Mouse (Mus musculus): Measurements from ENCODE around the gene Vamp4. TPM values are rescaled to one million over a fixed set of nuclear protein-coding genes. Genes with fewer than 3 reads are reported as not detected.

Vamp4 gene
- 32.5 and 37.6 TPM in 2 replicates for polyA plus RNA-seq (2015; fragmentation: Nextera tagmentation; extraction: Ambion mirVana)

DNA sequence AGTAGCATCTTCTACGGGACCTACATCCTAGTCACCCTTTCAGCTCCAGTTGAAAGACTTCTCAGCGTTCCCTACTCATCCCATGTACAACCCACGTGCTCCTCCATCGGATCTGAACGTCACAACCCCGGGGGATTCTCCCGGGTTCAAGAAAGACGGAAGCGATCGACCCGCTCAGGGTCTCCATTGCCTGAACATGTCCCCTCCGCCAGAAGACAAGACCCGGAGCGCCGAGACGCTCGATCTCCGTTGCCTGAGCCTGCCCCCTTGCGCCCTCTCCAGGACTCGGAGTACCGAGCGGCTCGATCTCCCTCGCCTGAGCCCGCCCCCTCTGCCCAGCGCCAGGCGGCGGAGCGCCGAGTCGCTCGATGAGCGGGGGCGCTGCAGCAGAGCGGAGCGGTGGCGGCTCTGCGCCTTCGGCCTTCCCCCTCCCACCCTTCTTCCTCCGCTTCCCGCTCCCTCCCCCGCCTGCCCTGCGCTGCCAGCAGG lies at the start of gene Vamp4:
Gene Vamp4 (plus strand): TSS at position 256 of the 489 bp plus-strand sequence.
- H3K9ac ChIP-seq: peak within 1 kb of the TSS; percentile 93

DNA sequence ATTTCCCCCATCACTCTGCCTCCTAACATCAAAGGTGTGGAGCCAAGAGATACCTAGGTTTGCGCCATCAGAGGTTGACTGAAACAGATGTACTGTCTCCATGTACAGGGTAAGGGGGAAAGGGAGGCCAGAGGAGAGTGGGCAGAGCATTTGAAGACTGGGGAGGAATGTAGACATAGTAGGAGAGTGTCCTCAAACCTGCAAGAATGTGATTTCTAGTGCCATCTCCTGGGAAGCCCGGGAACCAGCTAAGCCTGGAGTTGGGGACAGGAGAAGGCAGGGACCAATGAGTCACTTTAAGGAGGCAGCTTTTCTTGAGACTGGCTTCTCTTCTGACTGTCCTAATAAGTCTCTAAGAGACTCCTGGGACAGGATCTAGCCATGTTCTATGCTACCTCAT lies 40.7 kb upstream of the Vamp4 start:
- H3K27me3 ChIP-seq: no peaks in the 10 kb centered on the region
- H3K9me3 ChIP-seq (replicated peaks): no peaks in the 10 kb centered on the region
- H3K4me2 ChIP-seq: no peak overlapping the region
- H3K4me1 ChIP-seq (replicated peaks): no peaks in the 10 kb centered on the region
- H3K27ac ChIP-seq: no peak overlapping the region
- H3K36me3 ChIP-seq: peaks cover 13% of the 10 kb centered on the region; the same call in 1 of the 2 replicates
- WGBS: 55% methylated on average over 2 of the region's 2 CpGs
- no peak for ATAC-seq (replicated peaks; ENCODE audit: insufficient number of reproducible peaks, insufficient read depth, low FRiP score, low read depth)
- no peak overlapping the region for H3K4me3 ChIP-seq
- no peak overlapping the region for H3K9ac ChIP-seq

More for the DNA sequence above, at the start of gene Vamp4:
- peak; percentile 95 for ATAC-seq (replicated peaks; ENCODE audit: insufficient number of reproducible peaks, insufficient read depth, low FRiP score, low read depth)
- H3K9me3 ChIP-seq (replicated peaks): no peaks in the 10 kb centered on the region
- H3K4me1 ChIP-seq (replicated peaks): 0 out of 2 replicates have a peak, but pooled peaks cover 5% of the 10 kb centered on the region
- H3K4me2 ChIP-seq: peak within 1 kb of the TSS; percentile 78
- H3K27ac ChIP-seq: peak within 1 kb of the TSS; percentile 94
- peak within 1 kb of the TSS; percentile 99 for H3K4me3 ChIP-seq
- WGBS: under 1% methylated on average over 39 of the region's 43 CpGs
- H3K36me3 ChIP-seq: peaks cover 9% of the 10 kb centered on the region
- no peaks in the 10 kb centered on the region for H3K27me3 ChIP-seq

DNA sequence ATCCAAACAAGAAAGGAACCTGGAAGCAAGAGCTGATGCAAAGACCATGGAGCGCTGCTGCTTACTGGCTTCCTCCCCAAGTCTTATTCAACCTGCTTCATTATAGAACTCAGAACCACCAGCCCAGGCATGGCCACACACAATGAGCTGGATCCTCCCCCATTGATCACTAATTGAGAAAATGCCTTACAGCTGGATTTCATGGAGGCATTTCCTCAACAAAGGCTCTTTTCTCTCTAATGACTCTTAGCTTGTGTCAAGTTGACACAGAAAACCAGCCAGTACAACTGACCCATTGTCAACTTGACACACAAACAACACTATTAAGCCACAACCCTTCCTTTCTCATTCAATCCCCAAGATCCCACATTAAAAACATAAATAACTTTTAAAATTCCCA lies 39.6 kb upstream of the Vamp4 start:
- H3K4me2 ChIP-seq: no peak overlapping the region
- H3K27me3 ChIP-seq: no peaks in the 10 kb centered on the region
- no peak overlapping the region for H3K27ac ChIP-seq
- H3K36me3 ChIP-seq: peaks cover 23% of the 10 kb centered on the region
- H3K4me3 ChIP-seq: no peak overlapping the region
- H3K9ac ChIP-seq: no peak overlapping the region
- 83% methylated on average over 1 of the region's 1 CpGs for WGBS
- ATAC-seq (replicated peaks; ENCODE audit: insufficient number of reproducible peaks, insufficient read depth, low FRiP score, low read depth): no peak
- H3K9me3 ChIP-seq (replicated peaks): no peaks in the 10 kb centered on the region
- H3K4me1 ChIP-seq (replicated peaks): no peaks in the 10 kb centered on the region

DNA sequence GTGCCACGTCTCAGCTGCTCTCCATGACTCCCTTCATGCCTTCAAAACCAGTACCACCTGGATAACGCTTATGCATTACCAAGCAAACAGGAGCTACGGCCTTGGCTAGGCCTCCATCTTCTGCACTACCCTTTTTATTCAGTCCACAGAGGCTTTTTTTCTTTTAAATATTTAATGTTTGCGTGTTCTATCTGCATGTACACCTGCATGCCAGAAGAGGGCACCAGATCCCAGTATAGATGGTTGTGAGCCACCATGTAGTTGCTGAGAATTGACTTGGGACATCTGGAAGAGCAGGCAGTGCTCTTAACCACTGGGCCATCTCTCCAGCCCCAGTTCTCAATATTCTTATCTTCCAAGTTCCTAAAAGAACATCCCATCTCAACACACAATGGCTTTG lies 38.7 kb upstream of the Vamp4 start:
- H3K4me1 ChIP-seq (replicated peaks): no peaks in the 10 kb centered on the region
- no peaks in the 10 kb centered on the region for H3K9me3 ChIP-seq (replicated peaks)
- no peaks in the 10 kb centered on the region for H3K27me3 ChIP-seq
- no peak for ATAC-seq (replicated peaks; ENCODE audit: insufficient number of reproducible peaks, insufficient read depth, low FRiP score, low read depth)
- no peak overlapping the region for H3K9ac ChIP-seq
- 75% methylated on average over 4 of the region's 4 CpGs for WGBS
- no peak overlapping the region for H3K4me3 ChIP-seq
- H3K4me2 ChIP-seq: no peak overlapping the region
- H3K27ac ChIP-seq: no peak overlapping the region
- peaks cover 32% of the 10 kb centered on the region for H3K36me3 ChIP-seq

DNA sequence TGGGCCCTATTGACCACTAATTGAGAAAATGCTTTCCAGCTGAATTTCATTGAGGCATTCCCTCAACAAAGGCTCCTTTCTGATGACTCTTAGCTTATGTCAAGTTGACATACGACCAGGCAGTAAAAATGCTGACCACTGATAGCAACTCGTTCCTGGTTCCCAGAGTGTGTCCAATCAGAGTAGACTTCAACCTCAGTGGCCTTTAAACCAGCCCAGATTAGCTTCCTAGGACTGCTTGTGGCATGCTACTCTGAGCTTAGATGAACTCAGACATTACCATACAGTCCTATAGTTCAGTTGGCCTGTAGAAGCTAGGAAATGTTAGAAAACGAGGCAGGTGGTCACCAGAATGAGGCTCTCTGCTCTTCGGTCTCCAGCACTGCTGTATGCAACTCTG lies 38.0 kb upstream of the Vamp4 start:
- Histone ChIP-seq H3K4me1 (replicated peaks) (no peaks in the 10 kb centered on the region), H3K4me3 (no peak overlapping the region), H3K9ac (no peak overlapping the region), H3K36me3 (peaks cover 38% of the 10 kb centered on the region), H3K27me3 (no peaks in the 10 kb centered on the region), H3K9me3 (replicated peaks) (no peaks in the 10 kb centered on the region), H3K27ac (no peak overlapping the region), H3K4me2 (no peak overlapping the region)
- 68% methylated on average over 4 of the region's 4 CpGs for WGBS
- ATAC-seq (replicated peaks; ENCODE audit: insufficient number of reproducible peaks, insufficient read depth, low FRiP score, low read depth): no peak

DNA sequence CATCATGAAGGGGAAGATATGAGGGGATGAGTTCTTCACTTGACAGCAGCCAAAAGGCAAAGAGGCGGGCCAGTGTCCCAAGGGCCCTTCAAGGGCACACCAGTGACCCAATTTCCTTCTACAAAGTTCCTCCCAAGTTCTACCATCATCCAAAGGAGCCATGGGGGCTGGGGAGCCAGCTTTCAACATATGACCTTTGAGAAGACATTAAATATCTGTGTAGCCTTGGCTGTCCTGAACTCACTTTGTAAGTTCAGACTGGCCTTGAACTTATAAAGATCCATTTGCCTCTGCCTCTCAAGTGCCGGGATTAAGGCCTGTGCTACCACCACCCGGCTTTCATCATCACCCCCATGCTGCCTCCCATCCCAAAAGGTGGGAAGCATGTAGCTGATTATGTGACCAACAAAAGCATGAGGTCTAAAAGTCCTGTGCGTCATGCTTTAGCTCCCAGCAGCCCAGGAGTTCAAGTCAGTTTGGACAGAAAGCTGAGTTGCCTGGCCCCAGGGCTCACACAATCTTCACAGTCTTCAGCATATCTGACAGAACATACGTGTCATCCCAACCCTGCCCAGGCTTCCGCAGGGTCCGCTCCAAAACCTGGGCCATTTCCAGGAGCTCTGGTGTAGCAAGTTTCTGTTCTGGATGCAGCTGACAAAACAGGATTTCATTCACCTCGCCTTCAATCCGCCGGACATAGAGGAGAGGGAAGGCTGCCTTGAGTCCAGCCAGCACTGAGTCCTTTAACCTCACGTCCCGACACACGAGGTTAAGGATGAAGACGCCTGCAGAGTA lies 36.4 kb upstream of the Vamp4 start:
- H3K9me3 ChIP-seq (replicated peaks): no peaks in the 10 kb centered on the region
- no peak overlapping the region for H3K4me3 ChIP-seq
- H3K4me1 ChIP-seq (replicated peaks): no peaks in the 10 kb centered on the region
- H3K27me3 ChIP-seq: no peaks in the 10 kb centered on the region
- WGBS: 92% methylated on average over 14 of the region's 14 CpGs
- H3K9ac ChIP-seq: no peak overlapping the region
- ATAC-seq (replicated peaks; ENCODE audit: insufficient number of reproducible peaks, insufficient read depth, low FRiP score, low read depth): no peak
- no peak overlapping the region for H3K4me2 ChIP-seq
- H3K27ac ChIP-seq: no peak overlapping the region
- H3K36me3 ChIP-seq: peaks cover 50% of the 10 kb centered on the region

DNA sequence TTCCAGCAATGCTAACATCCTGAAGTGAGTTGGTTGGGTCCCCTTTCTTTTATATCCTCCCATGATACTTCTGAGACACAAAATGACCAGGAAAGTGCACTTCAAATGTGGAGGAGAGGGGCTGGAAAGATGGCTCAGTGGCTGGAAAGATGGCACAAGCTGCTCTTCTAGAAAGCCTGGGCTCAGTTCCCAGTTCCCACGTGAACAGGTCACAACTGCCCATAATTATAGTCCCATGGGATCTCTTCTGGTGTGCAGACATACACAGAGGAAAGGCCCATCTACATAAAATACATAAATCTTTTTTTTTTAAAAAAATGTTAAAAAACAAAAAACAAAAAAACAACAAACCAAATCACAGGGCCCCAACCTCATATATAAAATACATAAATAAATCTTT lies 27.1 kb upstream of the Vamp4 start:
- 78% methylated on average over 1 of the region's 1 CpGs for WGBS
- ATAC-seq (replicated peaks; ENCODE audit: insufficient number of reproducible peaks, insufficient read depth, low FRiP score, low read depth): no peak
- peaks cover 68% of the 10 kb centered on the region for H3K36me3 ChIP-seq
- H3K27me3 ChIP-seq: no peaks in the 10 kb centered on the region
- H3K9me3 ChIP-seq (replicated peaks): no peaks in the 10 kb centered on the region
- peaks cover 9% of the 10 kb centered on the region for H3K4me1 ChIP-seq (replicated peaks)
- no peak overlapping the region for H3K27ac ChIP-seq
- H3K9ac ChIP-seq: no peak overlapping the region
- H3K4me3 ChIP-seq: no peak overlapping the region
- no peak overlapping the region for H3K4me2 ChIP-seq

DNA sequence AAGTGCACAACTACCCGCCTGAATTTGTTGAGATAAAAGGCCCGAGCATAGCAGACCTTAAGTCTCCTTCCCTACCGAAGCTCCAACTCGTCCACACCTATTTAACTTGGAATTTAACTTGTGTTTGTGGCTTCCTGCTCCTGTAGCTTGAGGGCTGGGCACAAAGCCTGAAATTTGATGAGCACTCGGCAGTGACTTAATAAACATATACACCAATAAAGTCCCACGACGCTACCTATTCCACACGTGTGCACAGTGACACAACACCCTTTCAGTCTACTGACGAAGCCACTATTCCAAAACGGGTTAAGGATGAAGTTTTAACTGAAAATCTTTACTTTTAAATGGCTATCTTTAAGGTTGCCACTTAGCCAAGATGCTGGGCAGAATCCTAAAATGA lies 22.7 kb upstream of the Vamp4 start:
- no peak overlapping the region for H3K27ac ChIP-seq
- peak overlapping the region; percentile 91 for H3K4me3 ChIP-seq
- H3K9ac ChIP-seq: peak overlapping the region; percentile 74
- peaks cover 33% of the 10 kb centered on the region for H3K36me3 ChIP-seq
- H3K9me3 ChIP-seq (replicated peaks): no peaks in the 10 kb centered on the region
- H3K4me2 ChIP-seq: peak overlapping the region; percentile 84
- 4% methylated on average over 10 of the region's 10 CpGs for WGBS
- H3K27me3 ChIP-seq: no peaks in the 10 kb centered on the region
- peaks cover 14% of the 10 kb centered on the region for H3K4me1 ChIP-seq (replicated peaks)
- ATAC-seq (replicated peaks; ENCODE audit: insufficient number of reproducible peaks, insufficient read depth, low FRiP score, low read depth): no peak

DNA sequence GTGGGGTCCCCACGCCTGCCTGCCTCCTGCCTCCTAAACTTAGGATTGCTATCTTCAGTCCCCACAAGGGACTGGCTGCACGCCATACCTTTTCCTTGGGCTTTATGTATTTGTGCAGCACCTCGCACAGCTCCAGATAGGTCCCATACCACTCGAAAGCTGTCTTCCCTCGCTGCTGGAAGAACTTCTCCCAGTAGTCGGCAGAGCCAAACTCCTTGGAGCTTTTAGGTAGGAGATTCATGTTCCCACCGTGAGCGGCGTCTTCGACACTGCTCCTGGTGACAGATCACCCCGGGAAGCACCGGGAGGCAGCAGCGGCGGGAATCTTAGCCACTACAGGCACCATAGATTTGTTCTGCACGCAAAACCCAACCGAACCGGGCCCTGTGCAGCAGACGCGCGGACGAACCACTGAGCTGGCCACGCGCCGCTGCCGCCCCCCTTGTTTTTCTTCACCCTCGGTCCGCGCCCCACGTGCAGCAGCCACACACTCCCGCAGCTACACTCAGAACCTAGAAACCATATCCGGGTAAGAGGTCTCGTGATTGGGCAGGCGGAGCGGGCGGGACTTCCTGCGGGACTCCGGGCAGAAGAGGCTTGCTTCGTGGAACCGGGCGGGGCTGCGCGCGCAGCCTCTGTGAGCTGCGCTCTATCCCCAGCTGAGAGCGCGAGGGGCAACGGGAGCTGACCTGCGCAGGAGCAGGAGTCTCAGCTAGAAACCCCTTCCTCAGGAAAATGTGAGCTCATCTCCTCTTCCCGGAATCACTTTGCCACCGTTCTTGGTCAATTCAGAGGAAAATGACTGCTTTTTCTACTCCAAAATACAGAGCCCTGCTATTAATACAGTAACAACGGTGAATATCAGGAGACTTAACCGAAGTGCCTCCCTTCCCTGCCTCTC lies 22.0 kb upstream of the Vamp4 start, which contains the start of gene Mettl13:
Gene Mettl13 (minus strand): TSS at position 536 of the 901 bp plus-strand sequence.
- WGBS: under 1% methylated on average over 52 of the region's 52 CpGs
- no peaks in the 10 kb centered on the region for H3K27me3 ChIP-seq
- peak within 1 kb of the TSS; percentile 74 for H3K9ac ChIP-seq
- H3K4me1 ChIP-seq (replicated peaks): peaks cover 14% of the 10 kb centered on the region
- peaks cover 26% of the 10 kb centered on the region for H3K36me3 ChIP-seq
- peak within 1 kb of the TSS; percentile 84 for H3K4me2 ChIP-seq
- peak; percentile 98 for ATAC-seq (replicated peaks; ENCODE audit: insufficient number of reproducible peaks, insufficient read depth, low FRiP score, low read depth)
- H3K27ac ChIP-seq: peak within 1 kb of the TSS; percentile 79
- peak within 1 kb of the TSS; percentile 91 for H3K4me3 ChIP-seq
- no peaks in the 10 kb centered on the region for H3K9me3 ChIP-seq (replicated peaks)

DNA sequence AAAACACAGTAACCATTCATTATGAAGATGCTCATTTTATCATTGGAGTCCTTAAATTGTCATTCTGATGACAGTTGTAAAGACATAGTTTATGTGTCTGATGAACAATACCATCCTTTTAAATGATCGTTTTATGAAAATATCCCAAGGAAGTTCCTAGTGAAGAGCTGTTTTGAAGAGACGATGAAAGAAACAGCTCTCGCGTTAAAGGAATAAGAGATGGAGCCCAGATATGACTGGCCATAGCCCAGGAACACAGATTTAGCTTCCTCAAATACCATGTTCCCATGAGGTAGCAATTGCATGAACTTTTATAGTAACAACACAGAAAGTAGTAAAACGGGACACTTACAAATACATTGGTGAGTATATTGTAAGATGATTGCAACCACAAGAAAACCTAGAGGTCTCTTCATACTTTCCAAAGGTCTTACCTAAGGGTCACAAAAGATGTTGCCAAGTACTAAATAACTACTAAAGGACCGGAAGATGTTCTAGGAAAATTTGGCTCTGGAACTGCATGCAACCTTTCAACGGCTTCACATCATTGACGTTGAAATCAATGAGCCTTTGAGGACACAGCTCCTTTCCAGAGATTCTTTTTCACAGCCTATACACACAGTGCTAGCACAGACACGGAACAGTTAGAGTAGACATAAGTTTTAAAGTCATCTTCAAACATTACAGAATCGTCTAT lies 21.2 kb upstream of the Vamp4 start:
- WGBS: 58% methylated on average over 10 of the region's 10 CpGs
- Histone ChIP-seq H3K4me1 (replicated peaks) (peaks cover 14% of the 10 kb centered on the region), H3K9ac (peak overlapping the region; percentile 74), H3K36me3 (peaks cover 21% of the 10 kb centered on the region), H3K27me3 (no peaks in the 10 kb centered on the region), H3K4me2 (peak overlapping the region; percentile 84), H3K4me3 (peak overlapping the region; percentile 91), H3K27ac (peak overlapping the region; percentile 79), H3K9me3 (replicated peaks) (no peaks in the 10 kb centered on the region)
- ATAC-seq (replicated peaks; ENCODE audit: insufficient number of reproducible peaks, insufficient read depth, low FRiP score, low read depth): no peak

Data from heart, embryonic 15.5 days (tissue).